Mouse (Mus musculus) hindbrain, embryonic 11.5 days (tissue): ENCODE measurements around the gene Ret. TPM values are rescaled to one million over a fixed set of nuclear protein-coding genes. Genes with fewer than 3 reads are reported as not detected.
A peak's percentile ranks its signal among the peaks of the same experiment; 100 is the strongest.

ENCODE experiments used
- ATAC-seq: fragments of 200-750 bp; cut with Nextera tagmentation; 2 replicates; pipeline ENCODE4 v1.8.0; 2017; ENCODE audit warnings: mild to moderate bottlenecking, moderate TSS enrichment, moderate library complexity; ENCODE audit not compliant: low FRiP score
- DNase-seq: peaks from one replicate; pipeline ENCODE4 v3.0.0-alpha.2; 2015; ENCODE audit warnings: low spot score
- H3K27ac ChIP-seq: fragments of 300-500 bp; sonication (generic); 2 replicates; pipeline ENCODE4 v1.5.1; 2014; ENCODE audit warnings: mild to moderate bottlenecking, low read depth, low read length
- H3K27me3 ChIP-seq: fragments of 300-500 bp; sonication (generic); 2 replicates; pipeline ENCODE4 v1.6.1; 2014; ENCODE audit warnings: mild to moderate bottlenecking, low read length, moderate library complexity, mixed read lengths; ENCODE audit not compliant: control insufficient read depth, insufficient read depth
- H3K36me3 ChIP-seq: fragments of 300-500 bp; sonication (generic); 2 replicates; pipeline ENCODE4 v1.6.1; 2014; ENCODE audit warnings: mild to moderate bottlenecking, low read length, moderate library complexity, mixed read lengths; ENCODE audit not compliant: control insufficient read depth, insufficient read depth
- H3K4me1 ChIP-seq: fragments of 300-500 bp; sonication (generic); replicated peaks from 2 replicates; pipeline ENCODE4 v1.6.1; 2014; ENCODE audit warnings: low read length, mixed read lengths; ENCODE audit not compliant: control insufficient read depth, insufficient read depth
- H3K4me2 ChIP-seq: fragments of 300-500 bp; sonication (generic); replicated peaks from 2 replicates; pipeline ENCODE4 v1.6.1; 2014; ENCODE audit warnings: mild to moderate bottlenecking, low read depth, low read length
- H3K4me3 ChIP-seq: fragments of 300-500 bp; sonication (generic); 2 replicates; pipeline ENCODE4 v1.5.1; 2014; ENCODE audit warnings: low read depth, low read length
- H3K9ac ChIP-seq: fragments of 300-500 bp; sonication (generic); 2 replicates; pipeline ENCODE4 v1.6.1; 2014; ENCODE audit warnings: low read depth, low read length
- H3K9me3 ChIP-seq: fragments of 300-500 bp; sonication (generic); 2 replicates; pipeline ENCODE4 v1.6.1; 2016; ENCODE audit warnings: low read length; ENCODE audit not compliant: control insufficient read depth
- WGBS: fragments of 180-500 bp; shearing (Covaris S2); extraction: QIAGEN DNeasy Blood & Tissue Kit; methylation state at CpG from one replicate; pipeline ENCODE4 v1.1.7; 2014; 5-methylcytosine and 5-hydroxymethylcytosine counted together
- polyA plus RNA-seq: library from polyadenylated mRNA; unstranded; fragments of >200 nt; fragmentation: Nextera tagmentation; extraction: Ambion mirVana; gene quantifications from 2 replicates; pipeline ENCODE4 v1.2.1, GENCODE M21; 2014

Ret gene
- polyA plus RNA-seq, 1 experiment from 2014 or later, result 4.2 TPM

- H3K4me3 ChIP-seq, result no peak overlapping the region
- no peaks in the 10 kb centered on the region for H3K4me1 ChIP-seq
- DNase-seq (no peak), ATAC-seq (no peak)
- no peak overlapping the region for H3K9ac ChIP-seq
- no peaks in the 10 kb centered on the region for H3K9me3 ChIP-seq
- no peak overlapping the region for H3K27ac ChIP-seq
- WGBS, result 83% methylated on average over 3 of the region's 3 CpGs
- H3K4me2 ChIP-seq, result no peak overlapping the region
- H3K27me3 ChIP-seq, result no peaks in the 10 kb centered on the region
- no peaks in the 10 kb centered on the region for H3K36me3 ChIP-seq
Observed at GRCm38 (mm10) chr6:118187285-118187641, 10.3 kb downstream of the Ret start.

GRCm38 (mm10) chr6:118186620-118187284, 10.8 kb downstream of the Ret start:
- Histone ChIP-seq H3K27me3 (no peaks in the 10 kb centered on the region), H3K4me2 (no peak overlapping the region), H3K9me3 (no peaks in the 10 kb centered on the region), H3K4me3 (no peak overlapping the region), H3K27ac (no peak overlapping the region), H3K4me1 (no peaks in the 10 kb centered on the region), H3K9ac (no peak overlapping the region), H3K36me3 (no peaks in the 10 kb centered on the region)
- 53% methylated on average over 17 of the region's 17 CpGs for WGBS
- DNase-seq (peak; percentile 34), ATAC-seq (peak; percentile 56)

GRCm38 (mm10) chr6:118184126-118184525, 13.4 kb downstream of the Ret start:
- 92% methylated on average over 10 of the region's 10 CpGs for WGBS
- no peak for DNase-seq
- ATAC-seq, result no peak
- no peak overlapping the region for H3K9ac ChIP-seq
- H3K4me1 ChIP-seq, result no peaks in the 10 kb centered on the region
- no peaks in the 10 kb centered on the region for H3K36me3 ChIP-seq
- no peak overlapping the region for H3K4me2 ChIP-seq
- no peak overlapping the region for H3K4me3 ChIP-seq
- no peak overlapping the region for H3K27ac ChIP-seq
- H3K9me3 ChIP-seq, result no peaks in the 10 kb centered on the region
- H3K27me3 ChIP-seq, result no peaks in the 10 kb centered on the region

GRCm38 (mm10) chr6:118180085-118180423, 17.5 kb downstream of the Ret start:
- H3K9ac ChIP-seq, result no peak overlapping the region
- H3K27me3 ChIP-seq, result no peaks in the 10 kb centered on the region
- no peak overlapping the region for H3K4me3 ChIP-seq
- H3K4me1 ChIP-seq, result no peaks in the 10 kb centered on the region
- no peaks in the 10 kb centered on the region for H3K36me3 ChIP-seq
- no peak overlapping the region for H3K4me2 ChIP-seq
- no peaks in the 10 kb centered on the region for H3K9me3 ChIP-seq
- H3K27ac ChIP-seq, result no peak overlapping the region
- DNase-seq (peak; percentile 28), ATAC-seq (peak; percentile 35; the same call in 1 of the 2 replicates)
- WGBS, result 86% methylated on average over 12 of the region's 12 CpGs

- Histone ChIP-seq H3K4me1 (no peaks in the 10 kb centered on the region), H3K4me2 (no peak overlapping the region), H3K9me3 (no peaks in the 10 kb centered on the region), H3K27ac (no peak overlapping the region), H3K27me3 (no peaks in the 10 kb centered on the region), H3K9ac (no peak overlapping the region), H3K4me3 (no peak overlapping the region), H3K36me3 (no peaks in the 10 kb centered on the region)
- WGBS, result 66% methylated on average over 13 of the region's 13 CpGs
- ATAC-seq, result peak; percentile 83
- DNase-seq, result peak; percentile 88
Observed at GRCm38 (mm10) chr6:118179316-118180084, 18.0 kb downstream of the Ret start.

- H3K36me3 ChIP-seq, result no peaks in the 10 kb centered on the region
- DNase-seq, result no peak
- H3K27ac ChIP-seq, result no peak overlapping the region
- H3K4me3 ChIP-seq, result no peak overlapping the region
- no peaks in the 10 kb centered on the region for H3K9me3 ChIP-seq
- no peaks in the 10 kb centered on the region for H3K27me3 ChIP-seq
- 77% methylated on average over 5 of the region's 5 CpGs for WGBS
- ATAC-seq, result no peak
- no peaks in the 10 kb centered on the region for H3K4me1 ChIP-seq
- H3K9ac ChIP-seq, result no peak overlapping the region
- H3K4me2 ChIP-seq, result no peak overlapping the region
Observed at GRCm38 (mm10) chr6:118173975-118174328, 23.6 kb downstream of the Ret start.

- DNase-seq, result no peak
Observed at GRCm38 (mm10) chr6:118173251-118173974, 24.1 kb downstream of the Ret start.

GRCm38 (mm10) chr6:118171386-118171785, 26.1 kb downstream of the Ret start:
- Histone ChIP-seq H3K4me3 (no peak overlapping the region), H3K27me3 (no peaks in the 10 kb centered on the region), H3K9ac (no peak overlapping the region), H3K4me2 (no peak overlapping the region), H3K4me1 (no peaks in the 10 kb centered on the region), H3K36me3 (no peaks in the 10 kb centered on the region), H3K9me3 (no peaks in the 10 kb centered on the region), H3K27ac (no peak overlapping the region)
- 84% methylated on average over 7 of the region's 7 CpGs for WGBS
- DNase-seq (no peak), ATAC-seq (no peak)

More at GRCm38 (mm10) chr6:118173251-118173974, 24.1 kb downstream of the Ret start:
- Histone ChIP-seq H3K4me1 (no peaks in the 10 kb centered on the region), H3K9ac (no peak overlapping the region), H3K36me3 (no peaks in the 10 kb centered on the region), H3K9me3 (no peaks in the 10 kb centered on the region), H3K4me2 (no peak overlapping the region), H3K27me3 (no peaks in the 10 kb centered on the region), H3K4me3 (no peak overlapping the region), H3K27ac (no peak overlapping the region)
- ATAC-seq, result no peak
- 92% methylated on average over 18 of the region's 18 CpGs for WGBS
